Mouse (Mus musculus): Measurements from ENCODE around the gene Wnt4. TPM values are rescaled to one million over a fixed set of nuclear protein-coding genes. Genes with fewer than 3 reads are reported as not detected.
A peak's percentile ranks its signal among the peaks of the same experiment; 100 is the strongest.

Wnt4 gene
- polyA plus RNA-seq, 1 experiment from 2014 or later: 0.48 TPM

GRCm38 (mm10) chr4:137308377-137308776 lies 31.1 kb downstream of the Wnt4 start:
- 41% methylated on average over 5 of the region's 5 CpGs for WGBS
- Histone ChIP-seq H3K36me3 (ENCODE audit: control insufficient read depth, insufficient read depth, low read length) (no peaks in the 10 kb centered on the region), H3K27ac (ENCODE audit: low read length) (no peak overlapping the region), H3K4me1 (replicated peaks; ENCODE audit: control insufficient read depth, insufficient read depth, low read length) (no peaks in the 10 kb centered on the region; the same call in 1 of the 2 replicates), H3K9me3 (ENCODE audit: control insufficient read depth, low read length) (no peaks in the 10 kb centered on the region), H3K4me3 (ENCODE audit: low read length) (no peak overlapping the region), H3K4me2 (ENCODE audit: low read depth, low read length) (no peak overlapping the region), H3K27me3 (ENCODE audit: control insufficient read depth, insufficient read depth, low read depth, low read length) (no peaks in the 10 kb centered on the region), H3K9ac (ENCODE audit: low read length) (no peak overlapping the region)
- ATAC-seq (ENCODE audit: low read depth): peak; percentile 59; the same call in 1 of the 2 replicates

GRCm38 (mm10) chr4:137313511-137313910 lies 36.2 kb downstream of the Wnt4 start:
- Histone ChIP-seq H3K36me3 (ENCODE audit: control insufficient read depth, insufficient read depth, low read length) (peaks cover 14% of the 10 kb centered on the region), H3K4me2 (ENCODE audit: low read depth, low read length) (no peak overlapping the region), H3K4me1 (replicated peaks; ENCODE audit: control insufficient read depth, insufficient read depth, low read length) (peaks cover 5% of the 10 kb centered on the region; the same call in 1 of the 2 replicates), H3K27ac (ENCODE audit: low read length) (no peak overlapping the region), H3K9me3 (ENCODE audit: control insufficient read depth, low read length) (no peaks in the 10 kb centered on the region), H3K4me3 (ENCODE audit: low read length) (no peak overlapping the region), H3K9ac (ENCODE audit: low read length) (no peak overlapping the region), H3K27me3 (ENCODE audit: control insufficient read depth, insufficient read depth, low read depth, low read length) (no peaks in the 10 kb centered on the region)
- ATAC-seq (ENCODE audit: low read depth): no peak
- 25% methylated on average over 2 of the region's 2 CpGs for WGBS

GRCm38 (mm10) chr4:137314561-137314960 lies 37.3 kb downstream of the Wnt4 start:
- ATAC-seq (ENCODE audit: low read depth): no peak

GRCm38 (mm10) chr4:137315061-137315460 lies 37.8 kb downstream of the Wnt4 start:
- H3K9ac ChIP-seq (ENCODE audit: low read length): no peak overlapping the region
- H3K4me2 ChIP-seq (ENCODE audit: low read depth, low read length): no peak overlapping the region
- H3K9me3 ChIP-seq (ENCODE audit: control insufficient read depth, low read length): no peaks in the 10 kb centered on the region
- H3K27ac ChIP-seq (ENCODE audit: low read length): no peak overlapping the region
- H3K4me3 ChIP-seq (ENCODE audit: low read length): no peak overlapping the region
- peaks cover 5% of the 10 kb centered on the region; the same call in 1 of the 2 replicates for H3K4me1 ChIP-seq (replicated peaks; ENCODE audit: control insufficient read depth, insufficient read depth, low read length)
- peaks cover 24% of the 10 kb centered on the region for H3K36me3 ChIP-seq (ENCODE audit: control insufficient read depth, insufficient read depth, low read length)
- WGBS: 77% methylated on average over 2 of the region's 2 CpGs
- H3K27me3 ChIP-seq (ENCODE audit: control insufficient read depth, insufficient read depth, low read depth, low read length): no peaks in the 10 kb centered on the region
- ATAC-seq (ENCODE audit: low read depth): no peak

More at GRCm38 (mm10) chr4:137314561-137314960, 37.3 kb downstream of the Wnt4 start:
- WGBS: 62% methylated on average over 6 of the region's 6 CpGs
- Histone ChIP-seq H3K36me3 (ENCODE audit: control insufficient read depth, insufficient read depth, low read length) (peaks cover 21% of the 10 kb centered on the region), H3K4me2 (ENCODE audit: low read depth, low read length) (no peak overlapping the region), H3K4me3 (ENCODE audit: low read length) (no peak overlapping the region), H3K27ac (ENCODE audit: low read length) (no peak overlapping the region), H3K4me1 (replicated peaks; ENCODE audit: control insufficient read depth, insufficient read depth, low read length) (peaks cover 5% of the 10 kb centered on the region; the same call in 1 of the 2 replicates), H3K9ac (ENCODE audit: low read length) (no peak overlapping the region), H3K27me3 (ENCODE audit: control insufficient read depth, insufficient read depth, low read depth, low read length) (no peaks in the 10 kb centered on the region), H3K9me3 (ENCODE audit: control insufficient read depth, low read length) (no peaks in the 10 kb centered on the region)

- H3K4me2 ChIP-seq (ENCODE audit: low read depth, low read length): no peak overlapping the region
- peaks cover 26% of the 10 kb centered on the region for H3K36me3 ChIP-seq (ENCODE audit: control insufficient read depth, insufficient read depth, low read length)
- no peaks in the 10 kb centered on the region for H3K9me3 ChIP-seq (ENCODE audit: control insufficient read depth, low read length)
- no peak overlapping the region for H3K27ac ChIP-seq (ENCODE audit: low read length)
- H3K27me3 ChIP-seq (ENCODE audit: control insufficient read depth, insufficient read depth, low read depth, low read length): no peaks in the 10 kb centered on the region
- no peak overlapping the region for H3K4me3 ChIP-seq (ENCODE audit: low read length)
- no peak overlapping the region for H3K9ac ChIP-seq (ENCODE audit: low read length)
- H3K4me1 ChIP-seq (replicated peaks; ENCODE audit: control insufficient read depth, insufficient read depth, low read length): peaks cover 5% of the 10 kb centered on the region; the same call in 1 of the 2 replicates
- no peak for ATAC-seq (ENCODE audit: low read depth)
- WGBS: 74% methylated on average over 4 of the region's 4 CpGs
Observed at GRCm38 (mm10) chr4:137316027-137316770, 38.9 kb downstream of the Wnt4 start.

GRCm38 (mm10) chr4:137324926-137325325 lies 47.6 kb downstream of the Wnt4 start:
- no peaks in the 10 kb centered on the region for H3K9me3 ChIP-seq (ENCODE audit: control insufficient read depth, low read length)
- ATAC-seq (ENCODE audit: low read depth): no peak
- H3K4me2 ChIP-seq (ENCODE audit: low read depth, low read length): no peak overlapping the region
- no peaks in the 10 kb centered on the region; the same call in 1 of the 2 replicates for H3K4me1 ChIP-seq (replicated peaks; ENCODE audit: control insufficient read depth, insufficient read depth, low read length)
- H3K9ac ChIP-seq (ENCODE audit: low read length): no peak overlapping the region
- 81% methylated on average over 6 of the region's 6 CpGs for WGBS
- peaks cover 40% of the 10 kb centered on the region for H3K36me3 ChIP-seq (ENCODE audit: control insufficient read depth, insufficient read depth, low read length)
- no peak overlapping the region for H3K27ac ChIP-seq (ENCODE audit: low read length)
- no peaks in the 10 kb centered on the region for H3K27me3 ChIP-seq (ENCODE audit: control insufficient read depth, insufficient read depth, low read depth, low read length)
- H3K4me3 ChIP-seq (ENCODE audit: low read length): no peak overlapping the region

- no peak overlapping the region for H3K4me3 ChIP-seq (ENCODE audit: low read length)
- no peaks in the 10 kb centered on the region; the same call in 1 of the 2 replicates for H3K4me1 ChIP-seq (replicated peaks; ENCODE audit: control insufficient read depth, insufficient read depth, low read length)
- H3K27ac ChIP-seq (ENCODE audit: low read length): no peak overlapping the region
- H3K36me3 ChIP-seq (ENCODE audit: control insufficient read depth, insufficient read depth, low read length): peaks cover 38% of the 10 kb centered on the region
- no peaks in the 10 kb centered on the region for H3K27me3 ChIP-seq (ENCODE audit: control insufficient read depth, insufficient read depth, low read depth, low read length)
- no peaks in the 10 kb centered on the region for H3K9me3 ChIP-seq (ENCODE audit: control insufficient read depth, low read length)
- no peak overlapping the region for H3K4me2 ChIP-seq (ENCODE audit: low read depth, low read length)
- 73% methylated on average over 3 of the region's 3 CpGs for WGBS
- H3K9ac ChIP-seq (ENCODE audit: low read length): no peak overlapping the region
- no peak for ATAC-seq (ENCODE audit: low read depth)
Observed at GRCm38 (mm10) chr4:137326494-137326893, 49.2 kb downstream of the Wnt4 start.

GRCm38 (mm10) chr4:137332051-137332450 lies 54.8 kb downstream of the Wnt4 start:
- peaks cover 45% of the 10 kb centered on the region for H3K36me3 ChIP-seq (ENCODE audit: control insufficient read depth, insufficient read depth, low read length)
- no peak overlapping the region for H3K4me3 ChIP-seq (ENCODE audit: low read length)
- no peak overlapping the region for H3K9ac ChIP-seq (ENCODE audit: low read length)
- no peaks in the 10 kb centered on the region for H3K9me3 ChIP-seq (ENCODE audit: control insufficient read depth, low read length)
- no peak overlapping the region for H3K27ac ChIP-seq (ENCODE audit: low read length)
- ATAC-seq (ENCODE audit: low read depth): no peak
- no peak overlapping the region for H3K4me2 ChIP-seq (ENCODE audit: low read depth, low read length)
- no peaks in the 10 kb centered on the region for H3K27me3 ChIP-seq (ENCODE audit: control insufficient read depth, insufficient read depth, low read depth, low read length)
- no peaks in the 10 kb centered on the region for H3K4me1 ChIP-seq (replicated peaks; ENCODE audit: control insufficient read depth, insufficient read depth, low read length)

GRCm38 (mm10) chr4:137336468-137336867 lies 59.2 kb downstream of the Wnt4 start:
- ATAC-seq (ENCODE audit: low read depth): no peak

More at GRCm38 (mm10) chr4:137336468-137336867, 59.2 kb downstream of the Wnt4 start:
- Histone ChIP-seq H3K36me3 (ENCODE audit: control insufficient read depth, insufficient read depth, low read length) (peaks cover 25% of the 10 kb centered on the region), H3K27ac (ENCODE audit: low read length) (no peak overlapping the region), H3K9me3 (ENCODE audit: control insufficient read depth, low read length) (no peaks in the 10 kb centered on the region), H3K27me3 (ENCODE audit: control insufficient read depth, insufficient read depth, low read depth, low read length) (no peaks in the 10 kb centered on the region), H3K4me1 (replicated peaks; ENCODE audit: control insufficient read depth, insufficient read depth, low read length) (peaks cover 7% of the 10 kb centered on the region), H3K4me2 (ENCODE audit: low read depth, low read length) (no peak overlapping the region), H3K9ac (ENCODE audit: low read length) (no peak overlapping the region), H3K4me3 (ENCODE audit: low read length) (no peak overlapping the region)
- 90% methylated on average over 5 of the region's 5 CpGs for WGBS
